Mouse (Mus musculus): ENCODE measurements around the gene Adh6b. TPM values are rescaled to one million over a fixed set of nuclear protein-coding genes. Genes with fewer than 3 reads are reported as not detected.

Adh6b gene
- 0.11 TPM for polyA plus RNA-seq (2014; fragmentation: Illumina TruSeq; extraction: RNeasy Lipid Tissue Mini Kit (QIAGEN cat#74804); ENCODE audit: low read depth, low replicate concordance)

DNA sequence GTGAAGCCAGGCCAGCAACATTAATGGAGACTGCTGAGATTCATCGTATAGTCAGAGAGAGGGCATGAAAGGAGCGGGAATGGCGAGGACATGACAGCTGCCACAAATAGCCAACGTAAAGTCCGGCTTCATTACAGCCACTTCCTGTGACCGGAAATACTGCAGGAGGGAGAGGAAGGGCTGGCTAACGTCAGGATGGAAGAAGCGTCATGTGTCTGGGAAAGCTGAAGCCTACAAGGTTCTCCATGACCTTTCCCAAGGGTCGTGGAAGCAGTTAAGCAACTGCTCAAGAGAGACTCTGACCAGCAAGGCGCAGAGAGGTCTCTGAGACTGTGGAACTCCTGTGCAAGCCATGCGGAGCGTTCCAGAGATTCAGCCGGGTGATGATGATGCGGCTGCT lies at the start of gene Adh6b:
Gene Adh6b (plus strand): TSS at position 305 of the 400 bp plus-strand sequence.

GRCm38 (mm10) chr3:138312965-138313364 lies 28.6 kb upstream of the Adh6b start, which contains the start of gene Adh6a:
Gene Adh6a, plus strand, starts transcription at chr3:138313286.

Other genes starting within 250 kb of the Adh6b start
- gene Trmt10a, start 198.3 kb upstream of the Adh6b start, polyA plus RNA-seq (2014; fragmentation: Illumina TruSeq; extraction: RNeasy Lipid Tissue Mini Kit (QIAGEN cat#74804); ENCODE audit: low read depth, low replicate concordance): 99.5 TPM
- gene Mttp, start 196.8 kb upstream of the Adh6b start, polyA plus RNA-seq (2014; fragmentation: Illumina TruSeq; extraction: RNeasy Lipid Tissue Mini Kit (QIAGEN cat#74804); ENCODE audit: low read depth, low replicate concordance): 15.8 TPM
- 162 TPM for gene 4930579F01Rik, start 147.9 kb upstream of the Adh6b start, polyA plus RNA-seq (2014; fragmentation: Illumina TruSeq; extraction: RNeasy Lipid Tissue Mini Kit (QIAGEN cat#74804); ENCODE audit: low read depth, low replicate concordance)
- gene Adh7, start 124.0 kb upstream of the Adh6b start, polyA plus RNA-seq (2014; fragmentation: Illumina TruSeq; extraction: RNeasy Lipid Tissue Mini Kit (QIAGEN cat#74804); ENCODE audit: low read depth, low replicate concordance): 7.1 TPM
- 3.2 TPM for gene Adh1, start 80.8 kb upstream of the Adh6b start, polyA plus RNA-seq (2014; fragmentation: Illumina TruSeq; extraction: RNeasy Lipid Tissue Mini Kit (QIAGEN cat#74804); ENCODE audit: low read depth, low replicate concordance)
- not detected for gene Adh6a, start 28.5 kb upstream of the Adh6b start, polyA plus RNA-seq (2014; fragmentation: Illumina TruSeq; extraction: RNeasy Lipid Tissue Mini Kit (QIAGEN cat#74804); ENCODE audit: low read depth, low replicate concordance)
- gene Adh4, start 73.7 kb downstream of the Adh6b start, polyA plus RNA-seq (2014; fragmentation: Illumina TruSeq; extraction: RNeasy Lipid Tissue Mini Kit (QIAGEN cat#74804); ENCODE audit: low read depth, low replicate concordance): 19.5 TPM
- 36.1 TPM for gene Adh5, start 101.3 kb downstream of the Adh6b start, polyA plus RNA-seq (2014; fragmentation: Illumina TruSeq; extraction: RNeasy Lipid Tissue Mini Kit (QIAGEN cat#74804); ENCODE audit: low read depth, low replicate concordance)
- 57.6 TPM for gene Metap1, start 147.7 kb downstream of the Adh6b start, polyA plus RNA-seq (2014; fragmentation: Illumina TruSeq; extraction: RNeasy Lipid Tissue Mini Kit (QIAGEN cat#74804); ENCODE audit: low read depth, low replicate concordance)
- gene Eif4e, start 184.4 kb downstream of the Adh6b start, polyA plus RNA-seq (2014; fragmentation: Illumina TruSeq; extraction: RNeasy Lipid Tissue Mini Kit (QIAGEN cat#74804); ENCODE audit: low read depth, low replicate concordance): 704 TPM

Data from testis, adult 10 weeks (tissue).